Mouse (Mus musculus) c-Kit-negative CD71-positive TER-119-positive erythroid progenitor cells, embryonic 14.5 days (primary cell): ENCODE measurements around the gene Dner.
"Not testable (repeated sequence)": the region's sequence is repeated elsewhere in the genome, so short reads cannot be mapped to it uniquely, and the experiment has no call there.

ENCODE experiments used
- DNase-seq: peaks from one replicate; pipeline ENCODE4 v3.0.0-alpha.2; 2013; ENCODE audit warnings: low read depth, low spot score

The Dner gene

DNA sequence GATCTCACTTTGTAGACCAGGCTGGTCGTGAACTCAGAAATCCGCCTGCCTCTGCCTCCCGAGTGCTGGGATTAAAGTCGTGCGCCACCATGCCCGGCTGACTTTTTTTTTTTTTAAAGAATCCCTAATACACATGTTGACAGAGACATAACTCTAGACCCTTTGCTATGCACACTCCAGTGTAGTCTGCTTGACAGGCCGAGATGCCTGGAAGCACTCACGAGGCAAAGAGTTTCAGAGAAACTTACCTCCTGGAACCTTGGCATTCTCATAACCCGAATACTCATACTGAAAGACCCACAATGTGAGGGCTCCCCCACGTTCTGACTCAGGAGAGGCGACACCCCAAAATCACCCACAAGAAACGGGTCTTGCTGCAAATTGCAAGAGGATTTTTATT, 364.2 kb downstream of the Dner start:
- not testable (repeated sequence) for DNase-seq

DNA sequence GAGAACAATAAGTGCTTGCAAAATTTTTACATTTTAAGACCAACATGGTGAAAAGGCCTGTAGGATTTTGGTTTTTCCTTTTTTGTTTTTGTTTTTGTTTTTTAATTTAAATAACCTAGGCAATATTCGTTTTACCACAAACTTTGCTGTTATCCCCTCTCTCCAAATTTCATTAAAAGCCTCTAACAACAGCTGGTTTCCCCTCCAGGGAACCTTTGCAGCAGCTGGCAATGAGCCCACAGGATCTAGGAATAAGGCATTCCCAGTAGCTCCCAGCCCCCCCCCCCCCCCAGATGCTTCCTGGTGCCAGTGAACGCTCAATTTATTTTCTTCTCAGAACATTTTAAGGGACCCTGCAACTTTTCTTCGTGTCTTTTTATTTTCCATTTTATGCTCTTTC, 370.7 kb downstream of the Dner start:
- no peak for DNase-seq

DNA sequence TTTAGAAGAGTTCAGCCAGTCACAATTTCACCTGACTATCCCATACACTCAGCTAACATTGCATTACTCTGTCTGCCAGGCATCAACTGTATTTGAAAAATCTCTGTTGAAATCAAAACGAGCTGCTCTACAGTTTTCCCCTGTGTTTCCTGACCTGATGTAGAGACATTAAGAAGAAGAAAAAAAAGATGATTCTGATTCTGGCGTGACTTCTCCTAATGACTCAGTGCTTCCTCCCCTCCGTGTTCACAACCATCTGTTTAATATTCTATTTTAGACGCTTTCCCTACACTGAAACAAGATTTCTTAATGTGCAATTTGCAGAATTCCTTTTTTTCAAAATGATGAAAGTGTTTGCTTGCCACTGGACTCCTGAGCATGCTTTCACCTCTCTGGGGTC, 374.7 kb downstream of the Dner start:
- DNase-seq = no peak
